Mouse (Mus musculus): Measurements from ENCODE around the gene Emilin3. TPM values are rescaled to one million over a fixed set of nuclear protein-coding genes. Genes with fewer than 3 reads are reported as not detected.
A peak's percentile ranks its signal among the peaks of the same experiment; 100 is the strongest.

Emilin3 gene
- polyA plus RNA-seq, 1 experiment = 6.4 TPM

DNA sequence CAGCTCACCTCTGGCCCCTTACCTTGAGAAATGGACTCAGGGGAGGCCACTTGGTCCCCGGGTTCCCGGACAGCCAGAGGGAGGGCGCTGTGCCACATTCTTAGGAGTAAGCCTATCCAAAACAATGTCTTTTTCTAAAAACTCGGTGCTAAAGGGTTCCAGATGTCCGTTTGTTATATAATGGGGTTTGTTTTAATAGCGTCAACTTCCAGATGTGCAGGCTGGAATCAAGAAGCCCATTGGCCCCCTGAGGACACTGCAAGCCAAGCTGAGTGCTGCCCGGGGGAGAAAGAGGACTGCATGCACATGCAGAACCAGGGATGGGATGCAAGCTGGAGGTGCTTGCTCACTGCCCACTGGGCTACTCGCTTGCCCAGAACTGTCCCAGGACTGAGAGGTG, 20.2 kb upstream of the Emilin3 start:
- WGBS = 77% methylated on average over 8 of the region's 8 CpGs

DNA sequence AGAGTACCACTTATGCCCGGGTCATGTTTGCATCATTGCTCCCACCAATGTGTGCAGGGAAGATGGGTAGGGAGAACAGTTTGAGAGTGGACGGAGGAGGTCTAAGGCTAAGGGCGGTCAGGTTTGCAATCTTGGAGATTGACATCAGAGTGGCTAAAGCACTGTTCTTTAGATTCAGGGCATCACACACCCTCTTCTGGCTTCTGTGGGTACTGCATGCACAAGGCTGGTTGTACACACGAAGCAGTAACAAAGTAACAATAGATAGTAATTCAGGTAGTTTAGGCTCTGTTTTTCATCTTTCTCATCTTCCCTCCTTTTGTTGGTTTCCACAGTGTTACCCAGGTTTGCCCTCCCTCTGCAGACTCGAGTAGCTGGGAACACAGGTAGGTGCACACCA, 19.2 kb upstream of the Emilin3 start:
- WGBS = 93% methylated on average over 5 of the region's 5 CpGs

More for the DNA sequence above, 20.2 kb upstream of the Emilin3 start:
- Histone ChIP-seq H3K4me1 (ENCODE audit: control insufficient read depth, insufficient read depth, low read length) (no peaks in the 10 kb centered on the region), H3K27me3 (ENCODE audit: control insufficient read depth, insufficient read depth, low read length) (no peaks in the 10 kb centered on the region), H3K4me3 (replicated peaks; ENCODE audit: insufficient read depth, low read depth, low read length) (no peak overlapping the region), H3K27ac (ENCODE audit: insufficient read depth, low read length) (no peak overlapping the region)
- no peak for DNase-seq
- TF ChIP-seq POLR2A (IDR thresholded peaks at IDR 0.05; ENCODE audit: borderline replicate concordance, insufficient read depth, low read length) (no peak), CTCF (IDR thresholded peaks at IDR 0.05; ENCODE audit: borderline replicate concordance, insufficient read depth, low read depth, low read length) (no peak)

DNA sequence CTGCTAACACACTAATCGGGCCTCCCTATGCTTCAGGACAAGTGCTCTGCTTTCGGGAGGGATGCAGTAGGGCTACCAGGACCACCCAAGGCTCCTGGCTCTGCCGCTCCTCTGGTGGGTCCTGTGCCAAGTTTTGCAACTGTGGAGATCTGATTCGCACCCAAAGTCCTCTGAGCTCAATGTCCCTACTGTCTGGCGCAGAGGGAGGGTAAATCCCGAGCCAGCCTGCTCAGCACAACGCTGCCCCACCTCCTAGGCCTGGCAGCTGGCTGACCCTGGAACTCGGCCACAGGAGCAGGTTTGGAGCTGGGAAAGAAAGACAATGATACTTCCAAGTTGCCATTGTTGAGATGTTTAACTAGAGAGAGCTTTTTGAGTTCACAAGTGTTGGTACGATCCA, 13.1 kb upstream of the Emilin3 start:
- Histone ChIP-seq H3K4me1 (ENCODE audit: control insufficient read depth, insufficient read depth, low read length) (peaks cover 6% of the 10 kb centered on the region; the same call in 1 of the 2 replicates), H3K4me3 (replicated peaks; ENCODE audit: insufficient read depth, low read depth, low read length) (no peak overlapping the region), H3K27me3 (ENCODE audit: control insufficient read depth, insufficient read depth, low read length) (no peaks in the 10 kb centered on the region), H3K27ac (ENCODE audit: insufficient read depth, low read length) (no peak overlapping the region)
- no peak for TF ChIP-seq POLR2A (IDR thresholded peaks at IDR 0.05; ENCODE audit: borderline replicate concordance, insufficient read depth, low read length)
- no peak for TF ChIP-seq CTCF (IDR thresholded peaks at IDR 0.05; ENCODE audit: borderline replicate concordance, insufficient read depth, low read depth, low read length)
- DNase-seq = no peak
- 35% methylated on average over 9 of the region's 9 CpGs for WGBS

More for the DNA sequence above, 19.2 kb upstream of the Emilin3 start:
- H3K27ac ChIP-seq (ENCODE audit: insufficient read depth, low read length) = no peak overlapping the region
- no peak for DNase-seq
- H3K4me3 ChIP-seq (replicated peaks; ENCODE audit: insufficient read depth, low read depth, low read length) = no peak overlapping the region
- no peaks in the 10 kb centered on the region for H3K4me1 ChIP-seq (ENCODE audit: control insufficient read depth, insufficient read depth, low read length)
- no peaks in the 10 kb centered on the region for H3K27me3 ChIP-seq (ENCODE audit: control insufficient read depth, insufficient read depth, low read length)
- TF ChIP-seq CTCF (IDR thresholded peaks at IDR 0.05; ENCODE audit: borderline replicate concordance, insufficient read depth, low read depth, low read length) = no peak
- TF ChIP-seq POLR2A (IDR thresholded peaks at IDR 0.05; ENCODE audit: borderline replicate concordance, insufficient read depth, low read length) = no peak

DNA sequence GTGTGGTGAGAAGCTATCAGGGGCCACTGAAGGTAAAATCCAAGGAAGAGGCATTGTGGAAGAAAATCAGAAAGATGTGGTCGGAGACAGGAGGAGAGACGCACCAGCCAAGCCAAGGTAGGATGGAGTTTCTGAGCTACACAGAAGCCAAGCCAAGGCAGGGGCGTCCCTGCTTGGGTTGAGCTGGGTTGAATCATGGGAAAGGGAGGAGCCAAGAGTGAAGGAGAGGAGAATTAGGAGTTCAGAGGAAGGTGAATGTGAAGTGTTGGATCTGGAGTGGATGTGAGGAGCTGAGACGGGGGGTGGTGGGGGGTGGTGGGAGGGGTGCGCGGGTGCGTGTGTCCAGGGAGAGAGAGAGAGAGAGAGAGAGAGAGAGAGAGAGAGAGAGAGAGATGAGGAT, 9.2 kb upstream of the Emilin3 start:
- Histone ChIP-seq H3K27me3 (ENCODE audit: control insufficient read depth, insufficient read depth, low read length) (no peaks in the 10 kb centered on the region), H3K27ac (ENCODE audit: insufficient read depth, low read length) (no peak overlapping the region), H3K4me3 (replicated peaks; ENCODE audit: insufficient read depth, low read depth, low read length) (no peak overlapping the region), H3K4me1 (ENCODE audit: control insufficient read depth, insufficient read depth, low read length) (peaks cover 24% of the 10 kb centered on the region)
- no peak for TF ChIP-seq POLR2A (IDR thresholded peaks at IDR 0.05; ENCODE audit: borderline replicate concordance, insufficient read depth, low read length)
- no peak for TF ChIP-seq CTCF (IDR thresholded peaks at IDR 0.05; ENCODE audit: borderline replicate concordance, insufficient read depth, low read depth, low read length)
- DNase-seq = no peak
- WGBS = 67% methylated on average over 5 of the region's 7 CpGs

DNA sequence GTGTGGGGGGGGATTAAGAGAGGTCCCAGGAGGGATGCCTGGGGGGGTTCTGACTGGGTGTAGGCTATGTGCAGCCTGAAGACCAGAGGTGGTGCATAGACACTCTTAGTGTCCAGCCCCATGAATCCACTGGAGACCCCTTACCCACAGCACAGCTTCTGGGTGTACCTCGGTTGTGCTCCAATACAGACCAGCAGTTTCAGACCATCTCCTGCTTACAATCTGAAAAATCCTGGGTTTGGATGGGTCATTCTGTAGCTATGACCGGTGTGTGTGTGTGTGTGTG, 6.7 kb upstream of the Emilin3 start:
- peaks cover 37% of the 10 kb centered on the region for H3K4me1 ChIP-seq (ENCODE audit: control insufficient read depth, insufficient read depth, low read length)
- no peaks in the 10 kb centered on the region for H3K27me3 ChIP-seq (ENCODE audit: control insufficient read depth, insufficient read depth, low read length)
- no peak overlapping the region for H3K27ac ChIP-seq (ENCODE audit: insufficient read depth, low read length)
- no peak overlapping the region for H3K4me3 ChIP-seq (replicated peaks; ENCODE audit: insufficient read depth, low read depth, low read length)
- TF ChIP-seq CTCF (IDR thresholded peaks at IDR 0.05; ENCODE audit: borderline replicate concordance, insufficient read depth, low read depth, low read length) (no peak), POLR2A (IDR thresholded peaks at IDR 0.05; ENCODE audit: borderline replicate concordance, insufficient read depth, low read length) (no peak)
- 90% methylated on average over 2 of the region's 2 CpGs for WGBS
- no peak for DNase-seq

DNA sequence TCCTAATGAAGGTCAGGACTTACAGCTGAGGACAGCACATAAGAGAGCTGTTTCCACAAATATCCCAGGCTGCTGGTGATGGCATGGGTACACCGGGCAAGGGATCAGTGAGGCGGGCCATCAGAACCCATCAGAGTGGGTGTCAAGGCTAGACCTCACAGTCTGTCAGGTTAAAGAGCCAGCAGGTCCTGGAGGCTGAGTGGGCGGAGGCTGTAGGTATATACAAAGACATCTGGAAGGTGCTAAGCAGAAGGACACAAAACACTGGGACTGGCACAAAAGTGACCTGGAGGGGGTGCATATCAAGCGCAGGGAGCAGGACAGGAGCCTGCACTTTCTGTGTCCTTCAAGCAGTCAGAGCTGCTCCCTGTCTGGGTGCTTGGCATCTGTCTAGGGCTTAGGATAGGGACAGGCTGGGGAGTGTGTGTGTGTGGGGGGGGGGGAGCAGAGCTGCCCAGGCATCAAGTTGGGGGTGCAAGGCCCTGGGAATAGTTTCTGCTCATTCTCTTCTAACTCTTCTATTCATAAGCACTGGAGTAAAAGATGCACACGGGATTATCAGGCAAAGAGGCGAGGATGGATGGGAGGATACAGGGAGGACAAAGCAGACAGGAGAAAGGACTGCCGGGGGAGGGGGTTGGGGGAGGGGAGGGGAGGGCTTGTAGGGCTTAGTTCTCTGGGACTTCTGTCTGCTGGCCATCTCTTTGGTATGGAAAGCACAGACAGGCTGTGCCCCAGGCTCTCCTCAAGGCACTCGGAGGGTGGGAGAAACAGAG, 6.2 kb upstream of the Emilin3 start:
- no peak overlapping the region for H3K4me3 ChIP-seq (replicated peaks; ENCODE audit: insufficient read depth, low read depth, low read length)
- peaks cover 37% of the 10 kb centered on the region for H3K4me1 ChIP-seq (ENCODE audit: control insufficient read depth, insufficient read depth, low read length)
- TF ChIP-seq POLR2A (IDR thresholded peaks at IDR 0.05; ENCODE audit: borderline replicate concordance, insufficient read depth, low read length) (no peak), CTCF (IDR thresholded peaks at IDR 0.05; ENCODE audit: borderline replicate concordance, insufficient read depth, low read depth, low read length) (no peak)
- WGBS = 83% methylated on average over 8 of the region's 8 CpGs
- H3K27me3 ChIP-seq (ENCODE audit: control insufficient read depth, insufficient read depth, low read length) = no peaks in the 10 kb centered on the region
- H3K27ac ChIP-seq (ENCODE audit: insufficient read depth, low read length) = no peak overlapping the region
- no peak for DNase-seq

DNA sequence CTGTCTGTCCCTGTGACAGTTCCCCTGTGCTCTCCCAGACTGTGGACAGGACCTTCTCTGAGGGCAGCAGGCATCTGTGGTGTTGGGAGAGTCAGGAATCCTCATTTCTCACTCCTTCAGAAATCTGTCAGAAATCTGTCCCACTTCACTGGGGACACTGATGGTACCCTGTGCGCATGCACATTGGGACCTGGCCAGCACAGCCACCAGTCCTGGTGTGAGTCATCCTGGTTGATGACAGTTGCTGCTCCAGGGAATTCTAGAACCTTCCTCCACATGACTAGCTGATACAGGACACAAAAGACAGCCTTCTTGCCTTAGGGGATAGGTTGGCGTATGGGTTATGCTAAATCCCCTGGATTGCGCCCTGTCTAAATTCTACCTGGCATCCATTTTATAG, 5.2 kb upstream of the Emilin3 start:
- H3K27ac ChIP-seq (ENCODE audit: insufficient read depth, low read length) = peak overlapping the region; percentile 96
- peaks cover 37% of the 10 kb centered on the region for H3K4me1 ChIP-seq (ENCODE audit: control insufficient read depth, insufficient read depth, low read length)
- DNase-seq = peak; percentile 39 to 64
- no peak overlapping the region for H3K4me3 ChIP-seq (replicated peaks; ENCODE audit: insufficient read depth, low read depth, low read length)
- WGBS = 67% methylated on average over 3 of the region's 3 CpGs
- H3K27me3 ChIP-seq (ENCODE audit: control insufficient read depth, insufficient read depth, low read length) = no peaks in the 10 kb centered on the region
- no peak for TF ChIP-seq CTCF (IDR thresholded peaks at IDR 0.05; ENCODE audit: borderline replicate concordance, insufficient read depth, low read depth, low read length)
- TF ChIP-seq POLR2A (IDR thresholded peaks at IDR 0.05; ENCODE audit: borderline replicate concordance, insufficient read depth, low read length) = no peak

DNA sequence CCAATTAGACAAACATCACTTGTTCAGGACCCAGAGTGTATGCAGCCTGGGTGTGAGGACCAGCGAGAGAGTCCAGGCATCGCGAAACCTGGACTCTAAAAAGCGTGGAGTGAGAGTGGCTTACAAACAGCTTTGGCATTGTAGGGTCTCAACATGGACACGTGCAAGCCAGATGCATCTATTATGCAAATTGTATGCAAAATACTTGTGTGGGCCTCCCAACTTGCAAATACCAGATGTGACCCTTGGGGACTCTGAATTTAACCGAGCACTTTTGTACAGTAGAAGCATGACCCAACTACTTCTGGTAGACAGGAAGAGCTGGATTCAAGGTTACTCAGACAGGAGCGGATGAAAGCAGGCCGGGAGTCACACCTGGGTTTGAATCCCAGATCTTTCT, 4.6 kb upstream of the Emilin3 start:
- peak overlapping the region; percentile 96 for H3K27ac ChIP-seq (ENCODE audit: insufficient read depth, low read length)
- 68% methylated on average over 8 of the region's 8 CpGs for WGBS
- DNase-seq = no peak
- no peak overlapping the region for H3K4me3 ChIP-seq (replicated peaks; ENCODE audit: insufficient read depth, low read depth, low read length)
- TF ChIP-seq CTCF (IDR thresholded peaks at IDR 0.05; ENCODE audit: borderline replicate concordance, insufficient read depth, low read depth, low read length) = no peak
- no peaks in the 10 kb centered on the region for H3K27me3 ChIP-seq (ENCODE audit: control insufficient read depth, insufficient read depth, low read length)
- H3K4me1 ChIP-seq (ENCODE audit: control insufficient read depth, insufficient read depth, low read length) = peaks cover 37% of the 10 kb centered on the region

All from cerebellum, adult 2 months (tissue).